Mouse (Mus musculus) limb, embryonic 11.5 days (tissue): ENCODE data around the gene Cdc42bpg. TPM values are rescaled to one million over a fixed set of nuclear protein-coding genes. Genes with fewer than 3 reads are reported as not detected.

Experiments used
- ATAC-seq: fragments of 200-750 bp; cut with Nextera tagmentation; 2 replicates; pipeline ENCODE4 v1.8.0; 2017; ENCODE audit warnings: low read depth; ENCODE audit not compliant: insufficient number of reproducible peaks, low FRiP score, low TSS enrichment
- DNase-seq: peaks from one replicate; pipeline ENCODE4 v3.0.0-alpha.2; 2015; ENCODE audit warnings: low spot score
- H3K27ac ChIP-seq: fragments of 300-500 bp; sonication (generic); replicated peaks from 2 replicates; pipeline ENCODE4 v1.5.1; 2014; ENCODE audit warnings: low read depth, mild to moderate bottlenecking, low read length
- H3K27me3 ChIP-seq: fragments of 300-500 bp; sonication (generic); 2 replicates; pipeline ENCODE4 v1.6.1; 2014; ENCODE audit warnings: mild to moderate bottlenecking, low read length, mixed read lengths; ENCODE audit not compliant: control insufficient read depth, insufficient read depth
- H3K36me3 ChIP-seq: fragments of 300-500 bp; sonication (generic); 2 replicates; pipeline ENCODE4 v1.6.1; 2014; ENCODE audit warnings: mild to moderate bottlenecking, low read length, moderate library complexity, mixed read lengths; ENCODE audit not compliant: control insufficient read depth, insufficient read depth
- H3K4me1 ChIP-seq: fragments of 300-500 bp; sonication (generic); 2 replicates; pipeline ENCODE4 v1.6.1; 2014; ENCODE audit warnings: low read length, mixed read lengths; ENCODE audit not compliant: control insufficient read depth, insufficient read depth
- H3K4me2 ChIP-seq: fragments of 300-500 bp; sonication (generic); 2 replicates; pipeline ENCODE4 v1.6.1; 2014; ENCODE audit warnings: low read depth, mild to moderate bottlenecking, moderate library complexity; ENCODE audit not compliant: severe bottlenecking
- H3K4me3 ChIP-seq: fragments of 300-500 bp; sonication (generic); 2 replicates; pipeline ENCODE4 v1.5.1; 2014; ENCODE audit warnings: low read depth, low read length
- H3K9ac ChIP-seq: fragments of 300-500 bp; sonication (generic); 2 replicates; pipeline ENCODE4 v1.6.1; 2014; ENCODE audit warnings: mild to moderate bottlenecking, low read length
- H3K9me3 ChIP-seq: fragments of 300-500 bp; sonication (generic); 2 replicates; pipeline ENCODE4 v1.6.1; 2016; ENCODE audit warnings: low read length; ENCODE audit not compliant: control insufficient read depth
- WGBS: fragments of 180-500 bp; shearing (Covaris S2); extraction: QIAGEN DNeasy Blood & Tissue Kit; methylation state at CpG from one replicate; pipeline ENCODE4 v1.1.7; 2014; 5-methylcytosine and 5-hydroxymethylcytosine counted together
- polyA plus RNA-seq: library from polyadenylated mRNA; unstranded; fragments of >200 nt; fragmentation: Nextera tagmentation; extraction: Ambion mirVana; gene quantifications from 2 replicates; pipeline ENCODE4 v1.2.1, GENCODE M21; 2014

Cdc42bpg gene
- polyA plus RNA-seq, 1 experiment from 2014 or later = 0.69 TPM

DNA sequence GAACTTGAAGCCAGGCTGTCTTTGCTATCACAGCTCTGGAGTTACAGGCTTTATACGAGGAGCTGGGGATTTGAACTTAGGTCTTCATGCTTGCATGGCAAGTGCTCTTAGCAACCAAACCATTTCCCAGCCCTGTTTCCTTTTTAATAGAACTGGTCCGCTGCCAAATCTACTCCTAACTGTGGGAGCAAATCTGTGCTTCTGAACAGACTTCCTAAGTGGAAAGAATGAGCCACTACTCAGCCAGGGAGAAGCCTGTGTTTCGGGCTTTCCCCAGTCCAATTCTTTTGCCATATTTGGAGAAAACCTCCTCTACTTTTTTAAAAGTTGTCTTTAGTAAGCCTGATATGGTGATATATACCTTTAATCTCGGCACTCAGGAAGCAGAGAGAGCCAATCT is 33.5 kb upstream of the Cdc42bpg start:
- no peak overlapping the region for H3K27ac ChIP-seq
- ATAC-seq (no peak), DNase-seq (no peak)
- H3K4me1 ChIP-seq = peaks cover 4% of the 10 kb centered on the region; the same call in 1 of the 2 replicates
- no peak overlapping the region for H3K4me3 ChIP-seq
- no peaks in the 10 kb centered on the region for H3K9me3 ChIP-seq
- no peaks in the 10 kb centered on the region for H3K36me3 ChIP-seq
- H3K4me2 ChIP-seq = no peak overlapping the region
- WGBS = 85% methylated on average over 4 of the region's 4 CpGs
- H3K9ac ChIP-seq = no peak overlapping the region
- H3K27me3 ChIP-seq = no peaks in the 10 kb centered on the region

- H3K4me1 ChIP-seq = peaks cover 12% of the 10 kb centered on the region
Observed at GRCm38 (mm10) chr19:6273592-6273991, 32.7 kb upstream of the Cdc42bpg start.

DNA sequence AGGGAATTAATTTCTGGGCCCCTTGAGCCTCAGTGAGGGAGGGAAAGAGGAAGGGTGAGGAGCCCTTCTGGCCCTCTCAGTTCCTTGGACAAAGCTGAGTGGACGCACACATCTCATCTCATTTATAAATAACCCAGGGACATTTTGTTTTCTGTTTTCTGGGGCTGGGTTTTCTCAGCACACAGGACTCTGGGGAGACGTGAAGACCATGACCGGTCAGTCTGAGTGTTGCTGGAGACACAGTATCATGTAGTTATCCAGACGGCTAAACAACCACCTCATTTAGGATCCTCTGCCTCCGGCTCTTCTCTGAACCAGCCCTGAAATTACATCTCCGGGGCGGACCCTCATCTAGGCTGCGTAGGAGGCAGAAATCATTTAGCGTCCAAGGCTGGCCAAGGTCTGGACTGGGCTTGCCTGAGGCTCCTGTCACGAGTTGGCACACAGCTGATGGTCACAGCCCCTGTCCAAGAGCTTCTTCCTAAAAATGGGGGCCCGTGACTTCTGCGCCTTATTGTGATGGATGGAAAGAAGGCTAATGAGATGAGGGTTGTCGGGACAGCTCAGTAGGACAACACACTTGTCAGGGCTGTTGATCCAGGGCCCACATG is 32.2 kb upstream of the Cdc42bpg start:
- ATAC-seq (no peak), DNase-seq (no peak)
- no peak overlapping the region for H3K27ac ChIP-seq
- no peaks in the 10 kb centered on the region; the same call in 1 of the 2 replicates for H3K36me3 ChIP-seq
- no peak overlapping the region for H3K4me2 ChIP-seq
- H3K9ac ChIP-seq = no peak overlapping the region
- WGBS = 86% methylated on average over 13 of the region's 13 CpGs
- H3K27me3 ChIP-seq = no peaks in the 10 kb centered on the region
- H3K4me1 ChIP-seq = peaks cover 15% of the 10 kb centered on the region
- H3K4me3 ChIP-seq = no peak overlapping the region
- no peaks in the 10 kb centered on the region for H3K9me3 ChIP-seq

More at GRCm38 (mm10) chr19:6273592-6273991, 32.7 kb upstream of the Cdc42bpg start:
- H3K27ac ChIP-seq = no peak overlapping the region
- H3K9ac ChIP-seq = no peak overlapping the region
- H3K27me3 ChIP-seq = no peaks in the 10 kb centered on the region
- no peak overlapping the region for H3K4me3 ChIP-seq
- H3K4me2 ChIP-seq = no peak overlapping the region
- ATAC-seq (no peak), DNase-seq (no peak)
- H3K9me3 ChIP-seq = no peaks in the 10 kb centered on the region
- no peaks in the 10 kb centered on the region for H3K36me3 ChIP-seq
- WGBS = 72% methylated on average over 4 of the region's 4 CpGs

DNA sequence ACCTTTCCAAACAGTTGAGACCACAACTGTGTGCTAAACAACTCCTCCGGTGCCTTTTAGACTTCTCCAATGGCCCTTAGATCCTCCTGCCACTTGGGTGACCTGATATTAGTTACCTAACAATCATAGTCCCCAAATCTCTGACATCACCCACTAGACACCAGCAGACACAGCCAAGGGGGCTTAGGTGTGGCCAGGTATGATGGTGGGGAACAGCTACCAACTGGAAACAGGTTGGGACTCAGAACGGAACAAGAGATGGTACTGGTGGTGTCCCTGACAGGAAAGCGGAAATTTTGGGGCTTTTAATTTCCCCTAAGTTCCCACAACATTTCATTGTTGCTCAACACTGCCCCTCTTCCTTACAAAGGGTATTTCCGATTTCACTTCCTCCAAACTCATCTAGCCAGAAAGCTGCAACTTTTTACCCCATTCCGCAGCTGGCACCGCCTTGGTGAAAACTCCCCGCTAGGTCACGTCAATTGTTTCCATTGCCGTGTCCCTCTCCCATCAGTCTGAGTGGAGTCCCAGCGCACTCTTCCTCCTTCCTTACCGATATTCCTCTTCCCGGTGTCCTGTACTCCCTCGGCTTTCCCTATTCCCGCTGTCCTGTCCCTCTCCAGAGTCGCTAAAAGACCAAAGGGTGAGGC is 30.4 kb upstream of the Cdc42bpg start:
- peak; percentile 29 for DNase-seq
- Histone ChIP-seq H3K36me3 (no peaks in the 10 kb centered on the region; the same call in 1 of the 2 replicates), H3K27me3 (no peaks in the 10 kb centered on the region), H3K4me3 (peak overlapping the region; percentile 88), H3K4me2 (peak overlapping the region; percentile 61), H3K9ac (peak overlapping the region; percentile 12; the same call in 1 of the 2 replicates), H3K4me1 (peaks cover 20% of the 10 kb centered on the region), H3K9me3 (no peaks in the 10 kb centered on the region), H3K27ac (no peak overlapping the region)
- WGBS = 7% methylated on average over 15 of the region's 15 CpGs
- ATAC-seq = no peak

- peak; percentile 93 for ATAC-seq
- H3K27ac ChIP-seq = peak within 1 kb of the TSS; percentile 60; the same call in 1 of the 2 replicates
- peak; percentile 99 for DNase-seq
- no peaks in the 10 kb centered on the region for H3K9me3 ChIP-seq
- H3K27me3 ChIP-seq = no peaks in the 10 kb centered on the region
- H3K4me3 ChIP-seq = peak within 1 kb of the TSS; percentile 88
- H3K4me2 ChIP-seq = peak within 1 kb of the TSS; percentile 61
- peaks cover 20% of the 10 kb centered on the region for H3K4me1 ChIP-seq
- peak within 1 kb of the TSS; percentile 83 for H3K9ac ChIP-seq
- peaks cover 6% of the 10 kb centered on the region; the same call in 1 of the 2 replicates for H3K36me3 ChIP-seq
- WGBS = under 1% methylated on average over 102 of the region's 106 CpGs
Observed at GRCm38 (mm10) chr19:6276426-6277421, 29.5 kb upstream of the Cdc42bpg start, which contains the start of gene Ehd1. Gene Ehd1, plus strand, starts transcription at chr19:6276725.

DNA sequence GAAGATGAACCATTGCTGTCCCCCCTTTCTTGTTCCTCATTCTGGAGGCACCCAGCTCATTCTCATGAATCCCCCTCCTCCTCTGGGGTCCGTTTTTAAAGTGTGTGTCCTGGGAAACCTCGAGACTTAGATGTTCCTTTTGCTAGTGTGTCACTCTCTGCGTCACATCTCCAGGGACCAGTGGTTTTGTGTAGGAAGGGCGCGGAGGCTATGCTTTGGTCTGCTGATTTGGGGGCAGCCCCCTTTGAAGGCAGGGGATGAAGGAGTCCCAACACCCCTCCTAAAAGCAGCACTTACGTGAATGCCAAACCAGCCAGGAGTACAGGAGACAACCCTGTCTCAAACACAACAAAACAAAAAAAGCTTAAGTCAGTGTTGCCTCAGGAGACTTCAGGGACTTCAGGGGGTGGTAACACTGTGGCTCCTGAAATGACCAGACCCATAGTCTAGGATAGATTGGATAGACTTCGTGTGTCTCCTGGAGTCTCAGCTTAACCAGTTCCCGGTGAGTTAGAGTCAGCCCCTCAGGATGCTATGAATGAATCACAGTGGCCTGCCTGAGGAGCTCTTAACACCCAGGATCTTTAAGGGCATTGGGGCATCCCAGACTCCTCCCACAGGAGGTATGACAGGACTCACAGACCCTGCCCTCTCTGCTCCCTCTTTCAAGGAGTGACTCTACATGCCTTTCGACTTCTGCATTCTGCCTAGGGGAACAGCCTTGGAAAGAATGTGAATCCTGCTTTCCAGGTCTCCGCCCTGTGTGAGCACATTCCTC is 28.4 kb upstream of the Cdc42bpg start:
- H3K27ac ChIP-seq = no peak overlapping the region
- H3K4me1 ChIP-seq = peaks cover 20% of the 10 kb centered on the region
- DNase-seq (peak; percentile 39), ATAC-seq (no peak)
- H3K27me3 ChIP-seq = no peaks in the 10 kb centered on the region
- peak overlapping the region; percentile 61 for H3K4me2 ChIP-seq
- WGBS = 7% methylated on average over 10 of the region's 10 CpGs
- peaks cover 7% of the 10 kb centered on the region; the same call in 1 of the 2 replicates for H3K36me3 ChIP-seq
- H3K9ac ChIP-seq = peak overlapping the region; percentile 83
- peak overlapping the region; percentile 88 for H3K4me3 ChIP-seq
- no peaks in the 10 kb centered on the region for H3K9me3 ChIP-seq

GRCm38 (mm10) chr19:6278439-6279073 is 27.7 kb upstream of the Cdc42bpg start:
- no peak for ATAC-seq
- peak overlapping the region; percentile 61 for H3K4me2 ChIP-seq
- peaks cover 20% of the 10 kb centered on the region for H3K4me1 ChIP-seq
- H3K9me3 ChIP-seq = no peaks in the 10 kb centered on the region
- H3K9ac ChIP-seq = peak overlapping the region; percentile 31; the same call in 1 of the 2 replicates
- H3K27ac ChIP-seq = no peak overlapping the region
- peaks cover 10% of the 10 kb centered on the region; the same call in 1 of the 2 replicates for H3K36me3 ChIP-seq
- no peak for DNase-seq
- peak overlapping the region; percentile 88 for H3K4me3 ChIP-seq
- 39% methylated on average over 6 of the region's 6 CpGs for WGBS
- H3K27me3 ChIP-seq = no peaks in the 10 kb centered on the region
